Mouse (Mus musculus): ENCODE data around the gene Chn1.
A peak's percentile ranks its signal among the peaks of the same experiment; 100 is the strongest.
"Not testable (repeated sequence)": the region's sequence is repeated elsewhere in the genome, so short reads cannot be mapped to it uniquely, and the experiment has no call there.

Gene Chn1

GRCm38 (mm10) chr2:73774786-73775682 is at the start of gene Chn1:
Chn1 (minus strand) TSS chr2:73775346.
- DNase-seq (ENCODE audit: low spot score): peak; percentile 88

- no peak for DNase-seq (ENCODE audit: low spot score)
Measured at GRCm38 (mm10) chr2:73818742-73819141, 43.6 kb upstream of the Chn1 start.

GRCm38 (mm10) chr2:73807609-73808008 is 32.5 kb upstream of the Chn1 start:
- no peak for DNase-seq (ENCODE audit: low spot score)

- not testable (repeated sequence) for DNase-seq (ENCODE audit: low spot score)
Measured at GRCm38 (mm10) chr2:73800127-73800526, 25.0 kb upstream of the Chn1 start.

GRCm38 (mm10) chr2:73798786-73799185 is 23.6 kb upstream of the Chn1 start:
- DNase-seq (ENCODE audit: low spot score): no peak

- DNase-seq (ENCODE audit: low spot score): no peak
Measured at GRCm38 (mm10) chr2:73798136-73798535, 23.0 kb upstream of the Chn1 start.

GRCm38 (mm10) chr2:73791846-73792630 is 16.9 kb upstream of the Chn1 start:
- peak; percentile 60 for DNase-seq (ENCODE audit: low spot score)

GRCm38 (mm10) chr2:73790332-73790731 is 15.2 kb upstream of the Chn1 start:
- no peak for DNase-seq (ENCODE audit: low spot score)

GRCm38 (mm10) chr2:73788395-73788794 is 13.2 kb upstream of the Chn1 start:
- no peak for DNase-seq (ENCODE audit: low spot score)

GRCm38 (mm10) chr2:73782371-73782905 is 7.3 kb upstream of the Chn1 start:
- no peak for DNase-seq (ENCODE audit: low spot score)

- DNase-seq (ENCODE audit: low spot score): no peak
Measured at GRCm38 (mm10) chr2:73780321-73781010, 5.3 kb upstream of the Chn1 start.

GRCm38 (mm10) chr2:73779796-73780195 is 4.7 kb upstream of the Chn1 start:
- DNase-seq (ENCODE audit: low spot score): no peak

- no peak for DNase-seq (ENCODE audit: low spot score)
Measured at GRCm38 (mm10) chr2:73779016-73779595, 4.0 kb upstream of the Chn1 start.

GRCm38 (mm10) chr2:73776936-73777335 is 1.8 kb upstream of the Chn1 start:
- peak; percentile 39 for DNase-seq (ENCODE audit: low spot score)

GRCm38 (mm10) chr2:73775683-73776310 is 651 bp upstream of the Chn1 start:
- DNase-seq (ENCODE audit: low spot score): no peak

- no peak for DNase-seq (ENCODE audit: low spot score)
Measured at GRCm38 (mm10) chr2:73772945-73773344, 2.2 kb downstream of the Chn1 start.

GRCm38 (mm10) chr2:73768669-73769068 is 6.5 kb downstream of the Chn1 start:
- no peak for DNase-seq (ENCODE audit: low spot score)

- DNase-seq (ENCODE audit: low spot score): no peak
Measured at GRCm38 (mm10) chr2:73763541-73763940, 11.6 kb downstream of the Chn1 start.

GRCm38 (mm10) chr2:73759899-73760298 is 15.2 kb downstream of the Chn1 start:
- DNase-seq (ENCODE audit: low spot score): no peak

- no peak for DNase-seq (ENCODE audit: low spot score)
Measured at GRCm38 (mm10) chr2:73759027-73759426, 16.1 kb downstream of the Chn1 start.

- no peak for DNase-seq (ENCODE audit: low spot score)
Measured at GRCm38 (mm10) chr2:73747297-73747696, 27.8 kb downstream of the Chn1 start.

Measured in embryo, embryonic 10.5 days (tissue).